Mouse (Mus musculus) heart, postnatal 0 days (tissue): Measurements from ENCODE around the gene Inpp1.
A peak's percentile ranks its signal among the peaks of the same experiment; 100 is the strongest.

ENCODE experiments used
- CTCF ChIP-seq: IDR thresholded peaks from 2 replicates; pipeline ENCODE4 v1.5.1; 2016; ENCODE audit warnings: antibody characterized with exemption, control low read depth, low read depth
- EP300 ChIP-seq: IDR thresholded peaks from 2 replicates; pipeline ENCODE4 v1.6.1; 2016; ENCODE audit warnings: antibody characterized with exemption, low read depth

GRCm38 (mm10) chr1:52816910-52817812 is at the start of gene Inpp1:
- TF ChIP-seq CTCF (peak; percentile 72), EP300 (no peak)
